Mouse (Mus musculus): ENCODE measurements around the gene Cuedc2. TPM values are rescaled to one million over a fixed set of nuclear protein-coding genes. Genes with fewer than 3 reads are reported as not detected.

Gene Cuedc2
- total RNA-seq, 2 experiments from 2014 or later: 59.8 to 65.7 TPM

Small RNAs within 50 kb of the gene (microRNA-seq; reads per million reads assigned to microRNA genes)
- 2.0 reads per million for gene Mir146b

Other genes starting within 250 kb of the Cuedc2 start
- under 1 TPM in 1 of 2 experiments, not detected in 1; 0.26 TPM for gene Elovl3, start 206.8 kb downstream of the Cuedc2 start, total RNA-seq (2021)
- gene Pitx3, start 190.4 kb downstream of the Cuedc2 start, total RNA-seq (2021): 10 to 100 TPM in 1 of 2 experiments, 1 to 10 TPM in 1; 4.4 to 10.7 TPM
- gene Gbf1, start 186.2 kb downstream of the Cuedc2 start, total RNA-seq (2021): 10 to 100 TPM; 45.6 to 47.6 TPM
- gene Nfkb2, start 34.4 kb downstream of the Cuedc2 start, total RNA-seq (2021): 10 to 100 TPM in 1 of 2 experiments, 1 to 10 TPM in 1; 7.7 to 10.9 TPM
- gene Psd, start 11.5 kb downstream of the Cuedc2 start, total RNA-seq (2021): under 1 TPM; 0.09 to 0.11 TPM
- 1 to 10 TPM; 3.5 to 3.9 TPM for gene Fbxl15, start 10.5 kb downstream of the Cuedc2 start, total RNA-seq (2021)
- gene Mfsd13a, start 2.4 kb upstream of the Cuedc2 start, total RNA-seq (2021): 1 to 10 TPM; 1.6 to 1.9 TPM
- gene 2310034G01Rik, start 11.6 kb upstream of the Cuedc2 start, total RNA-seq (2021): under 1 TPM; 0.27 to 0.43 TPM
- 10 to 100 TPM; 51.8 to 57.1 TPM for gene Actr1a, start 57.0 kb upstream of the Cuedc2 start, total RNA-seq (2021)
- gene Sufu, start 58.2 kb upstream of the Cuedc2 start, total RNA-seq (2021): 1 to 10 TPM; 5.0 to 5.4 TPM
- gene Trim8, start 163.0 kb upstream of the Cuedc2 start, total RNA-seq (2021): 10 to 100 TPM; 17.6 to 22.5 TPM
- gene Arl3, start 234.5 kb upstream of the Cuedc2 start, total RNA-seq (2021): 10 to 100 TPM; 79.9 to 86.2 TPM
- gene Sfxn2, start 234.7 kb upstream of the Cuedc2 start, total RNA-seq (2021): 1 to 10 TPM; 2.2 to 3.8 TPM